Mouse (Mus musculus) bone marrow, adult 2 months (tissue): Measurements from ENCODE around the gene Proser3. TPM values are rescaled to one million over a fixed set of nuclear protein-coding genes. Genes with fewer than 3 reads are reported as not detected.
A peak's percentile ranks its signal among the peaks of the same experiment; 100 is the strongest.
"Not testable (repeated sequence)": the region's sequence is repeated elsewhere in the genome, so short reads cannot be mapped to it uniquely, and the experiment has no call there.

Experiments
- H3K27ac ChIP-seq: fragments of 200-500 bp; 2 replicates; pipeline ENCODE4 v1.5.1; 2012; ENCODE audit warnings: low read depth, mild to moderate bottlenecking, control low read depth, inconsistent platforms, low read length; ENCODE audit not compliant: control insufficient read depth, poor library complexity, insufficient read depth
- H3K4me1 ChIP-seq: fragments of 200-500 bp; 2 replicates; pipeline ENCODE4 v1.6.1; 2011; ENCODE audit warnings: low read length; ENCODE audit not compliant: control insufficient read depth, insufficient read depth
- H3K4me3 ChIP-seq: fragments of 200-500 bp; replicated peaks from 2 replicates; pipeline ENCODE3; 2011; ENCODE audit warnings: mild to moderate bottlenecking, low read depth, low read length, control low read depth; ENCODE audit not compliant: control insufficient read depth
- CTCF ChIP-seq: fragments of 200-500 bp; IDR thresholded peaks from 2 replicates; pipeline ENCODE4 v1.5.1; 2011; ENCODE audit warnings: low read length, control low read depth; ENCODE audit not compliant: control insufficient read depth, insufficient read depth
- POLR2A ChIP-seq: fragments of 200-500 bp; IDR thresholded peaks from 2 replicates; pipeline ENCODE4 v1.6.1; 2011; ENCODE audit warnings: low read depth, mild to moderate bottlenecking, control low read depth, low read length, borderline replicate concordance; ENCODE audit not compliant: control insufficient read depth
- WGBS: fragments of 180-500 bp; shearing (Covaris S2); methylation state at CpG from one replicate; pipeline ENCODE4 v1.1.7; 2018; 5-methylcytosine and 5-hydroxymethylcytosine counted together
- polyA plus RNA-seq: library from polyadenylated mRNA; stranded (reverse); fragments of >200 nt; gene quantifications from 2 replicates; pipeline ENCODE4 v1.2.4, GENCODE M21; 2011; ENCODE audit warnings: low replicate concordance; ENCODE audit not compliant: missing spikeins, insufficient read depth, insufficient read length

Proser3 gene
- polyA plus RNA-seq, 1 experiment = 12.8 TPM

GRCm38 (mm10) chr7:30515003-30515760 lies 36.9 kb downstream of the Proser3 start:
- Histone ChIP-seq H3K4me1 (no peaks in the 10 kb centered on the region), H3K4me3 (no peak overlapping the region), H3K27ac (no peak overlapping the region)
- TF ChIP-seq POLR2A = no peak
- TF ChIP-seq CTCF = no peak
- 64% methylated on average over 24 of the region's 24 CpGs for WGBS

- Histone ChIP-seq H3K4me1 (no peaks in the 10 kb centered on the region; the same call in 1 of the 2 replicates), H3K4me3 (no peak overlapping the region), H3K27ac (no peak overlapping the region)
- 19% methylated on average over 4 of the region's 4 CpGs for WGBS
- TF ChIP-seq POLR2A = no peak
- TF ChIP-seq CTCF = no peak
These were observed 44.0 kb downstream of the Proser3 start for GRCm38 (mm10) chr7:30508061-30508460.

- 70% methylated on average over 5 of the region's 5 CpGs for WGBS
These were observed 50.9 kb downstream of the Proser3 start for GRCm38 (mm10) chr7:30501159-30501558.

GRCm38 (mm10) chr7:30495506-30496042 lies 56.5 kb downstream of the Proser3 start:
- WGBS = 61% methylated on average over 5 of the region's 5 CpGs
- H3K4me1 ChIP-seq, H3K27ac ChIP-seq, H3K4me3 ChIP-seq: not testable (repeated sequence)

More at GRCm38 (mm10) chr7:30501159-30501558, 50.9 kb downstream of the Proser3 start:
- not testable (repeated sequence) for H3K4me1 ChIP-seq, H3K4me3 ChIP-seq, H3K27ac ChIP-seq

GRCm38 (mm10) chr7:30493401-30493931 lies 58.6 kb downstream of the Proser3 start, which contains the start of gene Prodh2:
Prodh2 (plus strand) TSS chr7:30493622.
- Histone ChIP-seq H3K4me3 (no peak within 1 kb of the TSS), H3K27ac (no peak within 1 kb of the TSS), H3K4me1 (no peaks in the 10 kb centered on the region)
- TF ChIP-seq POLR2A (no peak), CTCF (no peak)
- 63% methylated on average over 11 of the region's 11 CpGs for WGBS

GRCm38 (mm10) chr7:30492765-30493164 lies 59.3 kb downstream of the Proser3 start:
- TF ChIP-seq POLR2A (no peak), CTCF (peak; percentile 74)
- no peak overlapping the region for H3K4me3 ChIP-seq
- 10% methylated on average over 4 of the region's 4 CpGs for WGBS
- no peak overlapping the region for H3K27ac ChIP-seq
- H3K4me1 ChIP-seq = no peaks in the 10 kb centered on the region

GRCm38 (mm10) chr7:30490957-30491307 lies 61.2 kb downstream of the Proser3 start:
- no peaks in the 10 kb centered on the region for H3K4me1 ChIP-seq
- no peak overlapping the region for H3K4me3 ChIP-seq
- 16% methylated on average over 6 of the region's 6 CpGs for WGBS
- no peak overlapping the region for H3K27ac ChIP-seq
- TF ChIP-seq POLR2A (no peak), CTCF (no peak)

- TF ChIP-seq POLR2A (no peak), CTCF (peak; percentile 57)
- Histone ChIP-seq H3K4me1 (no peaks in the 10 kb centered on the region), H3K4me3 (no peak overlapping the region), H3K27ac (no peak overlapping the region)
- 31% methylated on average over 16 of the region's 16 CpGs for WGBS
These were observed 61.7 kb downstream of the Proser3 start for GRCm38 (mm10) chr7:30490251-30490956.

Other genes with a start within 250 kb of the Proser3 start
- 11.7 and 23.3 TPM in 2 replicates for gene Alkbh6, start 243.6 kb downstream of the Proser3 start, polyA plus RNA-seq
- gene Syne4, start 237.5 kb downstream of the Proser3 start, polyA plus RNA-seq = 1.3 and 8.9 TPM in 2 replicates
- 0.56 TPM in 1 of 2 replicates, not detected in the other for gene E130208F15Rik, start 230.6 kb downstream of the Proser3 start, polyA plus RNA-seq
- 6.3 and 10.1 TPM in 2 replicates for gene Sdhaf1, start 228.4 kb downstream of the Proser3 start, polyA plus RNA-seq
- gene Lrfn3, start 189.5 kb downstream of the Proser3 start, polyA plus RNA-seq = 0.45 and 0.70 TPM in 2 replicates
- gene Tyrobp, start 138.5 kb downstream of the Proser3 start, polyA plus RNA-seq = 164 and 433 TPM in 2 replicates
- 47.8 and 107 TPM in 2 replicates for gene Hcst, start 132.4 kb downstream of the Proser3 start, polyA plus RNA-seq
- gene Nfkbid, start 130.6 kb downstream of the Proser3 start, polyA plus RNA-seq = 12.3 and 34.2 TPM in 2 replicates
- 6.2 TPM in 1 of 2 replicates, not detected in the other for gene Aplp1, start 106.8 kb downstream of the Proser3 start, polyA plus RNA-seq
- gene Kirrel2, start 94.6 kb downstream of the Proser3 start, polyA plus RNA-seq = 0.25 and 4.8 TPM in 2 replicates
- 1.5 TPM in 1 of 2 replicates, not detected in the other for gene Nphs1, start 94.0 kb downstream of the Proser3 start, polyA plus RNA-seq
- 1.9 and 3.1 TPM in 2 replicates for gene Prodh2, start 58.7 kb downstream of the Proser3 start, polyA plus RNA-seq
- gene Arhgap33, start 17.2 kb downstream of the Proser3 start, polyA plus RNA-seq = 45.1 and 61.6 TPM in 2 replicates
- 13.1 and 19.0 TPM in 2 replicates for gene Hspb6, start 121 bp downstream of the Proser3 start, polyA plus RNA-seq
- gene Lin37, start 7.5 kb upstream of the Proser3 start, polyA plus RNA-seq = 22.2 and 47.7 TPM in 2 replicates
- gene U2af1l4, start 11.0 kb upstream of the Proser3 start, polyA plus RNA-seq = 28.8 and 71.1 TPM in 2 replicates
- gene Gm49396, start 11.0 kb upstream of the Proser3 start, polyA plus RNA-seq = 7.6 and 11.0 TPM in 2 replicates
- 50.7 and 98.9 TPM in 2 replicates for gene Psenen, start 11.3 kb upstream of the Proser3 start, polyA plus RNA-seq
- gene Igflr1, start 13.1 kb upstream of the Proser3 start, polyA plus RNA-seq = 11.3 and 15.7 TPM in 2 replicates
- 35.5 and 102 TPM in 2 replicates for gene Kmt2b, start 36.4 kb upstream of the Proser3 start, polyA plus RNA-seq
- gene Zbtb32, start 46.6 kb upstream of the Proser3 start, polyA plus RNA-seq = 3.1 TPM in 1 of 2 replicates, not detected in the other
- 1.4 TPM in 1 of 2 replicates, not detected in the other for gene Upk1a, start 60.5 kb upstream of the Proser3 start, polyA plus RNA-seq
- gene Cox6b1, start 73.9 kb upstream of the Proser3 start, polyA plus RNA-seq = 443 and 613 TPM in 2 replicates
- not detected in 2 replicates for gene Etv2, start 83.6 kb upstream of the Proser3 start, polyA plus RNA-seq
- gene Rbm42, start 98.0 kb upstream of the Proser3 start, polyA plus RNA-seq = 24.9 and 25.2 TPM in 2 replicates
- gene Haus5, start 112.7 kb upstream of the Proser3 start, polyA plus RNA-seq = 19.5 and 32.1 TPM in 2 replicates
- not detected in 2 replicates for gene Pmis2, start 119.3 kb upstream of the Proser3 start, polyA plus RNA-seq
- gene 2200002J24Rik, start 146.6 kb upstream of the Proser3 start, polyA plus RNA-seq = not detected in 2 replicates
- gene Atp4a, start 159.9 kb upstream of the Proser3 start, polyA plus RNA-seq = 0.95 TPM in 1 of 2 replicates, not detected in the other
- gene Tmem147, start 177.2 kb upstream of the Proser3 start, polyA plus RNA-seq = 49.6 and 95.6 TPM in 2 replicates
- gene Gapdhs, start 191.4 kb upstream of the Proser3 start, polyA plus RNA-seq = not detected in 2 replicates
- 3.5 and 6.4 TPM in 2 replicates for gene Sbsn, start 199.2 kb upstream of the Proser3 start, polyA plus RNA-seq
- gene Dmkn, start 211.5 kb upstream of the Proser3 start, polyA plus RNA-seq = 3.1 TPM in 1 of 2 replicates, not detected in the other
- gene Krtdap, start 235.6 kb upstream of the Proser3 start, polyA plus RNA-seq = not detected in 2 replicates